Mouse (Mus musculus) cortical plate, adult 2 months (tissue): ENCODE results near the gene Atoh8.

ENCODE experiments used
- CTCF ChIP-seq: fragments of 200-500 bp; IDR thresholded peaks from 2 replicates; pipeline ENCODE4 v1.5.1; 2011; ENCODE audit warnings: mild to moderate bottlenecking, control low read depth, low read length; ENCODE audit not compliant: insufficient read depth; ENCODE audit errors: extremely low read depth
- POLR2A ChIP-seq: fragments of 200-500 bp; IDR thresholded peaks from 2 replicates; pipeline ENCODE4 v1.6.1; 2011; ENCODE audit warnings: mild to moderate bottlenecking, low read length, control low read depth; ENCODE audit not compliant: insufficient read depth; ENCODE audit errors: extremely low read depth

DNA sequence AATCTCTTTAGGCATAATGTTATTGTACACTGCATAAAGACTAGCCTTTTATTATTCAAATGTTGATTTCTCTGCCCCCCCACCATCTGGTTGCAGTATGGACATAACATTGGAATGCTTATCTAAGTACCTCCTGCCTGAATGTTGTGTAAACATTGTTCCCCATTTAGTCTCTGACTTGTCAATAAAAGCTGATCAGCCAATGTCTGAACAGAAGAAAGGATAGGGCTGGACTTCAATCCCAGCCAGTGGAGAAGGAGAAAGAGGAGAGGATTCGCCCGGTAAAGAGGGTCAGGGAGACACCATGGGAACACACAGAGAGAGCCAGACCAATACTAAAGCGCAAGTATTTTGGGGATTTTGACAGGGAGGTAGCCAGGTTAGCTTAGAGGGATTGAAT is 60.0 kb downstream of the Atoh8 start:
- TF ChIP-seq CTCF (no peak), POLR2A (no peak)
